Mouse (Mus musculus) hematopoietic stem cell, adult 5-6 weeks (primary cell): ENCODE results near the gene Bloc1s4. TPM values are rescaled to one million over a fixed set of nuclear protein-coding genes. Genes with fewer than 3 reads are reported as not detected.

ENCODE experiments used
- ATAC-seq, 2 experiments: fragments of 125-278 bp in 1 of 2; replicated peaks in 1 of 2; 2 replicates each; pipeline ENCODE4 v1.8.0; 2016 to 2017; ENCODE audit warnings: inconsistent platforms in 2 of 2, mild to moderate bottlenecking in 2 of 2, moderate number of reproducible peaks in 2 of 2, low read depth in 1 of 2, moderate TSS enrichment in 1 of 2; ENCODE audit not compliant: low FRiP score in 2 of 2, poor library complexity in 2 of 2, severe bottlenecking in 2 of 2, insufficient read depth in 1 of 2, low TSS enrichment in 1 of 2
- total RNA-seq: library from RNA; stranded (forward); fragments of 172-1452, 232-1000 nt; gene quantifications from 2 replicates; pipeline ENCODE4 v1.2.3, GENCODE M21; 2017

Gene Bloc1s4
- 13.2 and 14.3 TPM in 2 replicates for total RNA-seq

GRCm38 (mm10) chr5:36748536-36749061, at the start of gene Bloc1s4:
Gene Bloc1s4, minus strand, starts transcription at chr5:36748650.
- ATAC-seq, result peak; percentile 89 to 91

DNA sequence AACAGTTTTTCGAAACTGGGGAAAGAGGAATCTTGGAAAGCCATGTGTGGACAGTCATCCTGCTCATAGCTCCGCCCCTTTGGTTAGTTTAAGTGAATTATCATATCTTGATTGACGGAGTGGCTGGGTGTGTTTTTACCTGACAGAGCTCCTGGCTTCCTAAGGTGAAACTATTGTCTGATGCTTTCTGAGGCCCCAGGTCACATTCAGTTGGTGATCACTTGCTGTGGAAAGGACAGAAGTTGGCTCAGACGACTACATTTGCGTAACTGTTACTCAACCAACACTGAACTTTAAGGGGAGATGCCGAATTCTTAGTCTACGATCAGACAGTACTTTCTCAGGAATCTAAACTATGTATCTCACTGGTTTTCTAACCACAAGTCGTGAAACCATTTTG, 48.8 kb upstream of the Bloc1s4 start:
- ATAC-seq, result no peak

DNA sequence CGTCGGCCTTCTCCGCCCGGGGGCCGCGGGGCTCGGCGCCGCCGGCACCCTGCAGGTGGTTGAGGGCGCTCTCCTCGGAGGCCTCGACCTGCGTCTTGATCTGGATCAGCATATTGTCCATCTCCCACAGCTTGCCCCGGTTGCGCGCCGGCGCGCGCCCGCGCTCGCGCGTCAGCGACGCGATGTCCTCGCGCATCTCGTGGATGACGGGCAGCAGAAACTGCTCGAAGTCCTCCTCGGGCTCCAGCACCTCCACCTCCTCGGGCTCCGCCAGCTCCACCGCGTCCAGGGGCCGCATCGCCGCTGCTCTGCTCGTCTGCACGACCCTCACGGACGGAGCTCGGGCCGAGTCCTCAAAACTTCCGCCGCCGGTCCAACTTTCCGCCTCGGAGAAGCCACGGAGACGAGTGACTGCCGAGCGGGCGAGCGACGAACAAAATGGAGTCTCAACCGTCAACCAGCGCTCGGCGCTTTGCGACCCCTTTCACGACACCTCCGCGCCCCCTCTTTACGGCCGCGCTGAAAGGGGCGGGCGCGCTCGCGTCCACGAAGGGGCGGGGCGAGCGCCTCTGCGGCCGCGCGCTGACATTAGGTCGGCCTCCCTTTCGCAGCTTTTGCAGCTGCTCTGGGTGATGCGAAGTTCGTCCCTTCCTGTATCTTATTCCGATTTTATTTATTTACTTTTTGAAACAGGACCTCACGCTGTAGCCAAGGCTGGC, 48.0 kb upstream of the Bloc1s4 start, which contains the start of gene Mrfap1:
Gene Mrfap1 (minus strand): TSS at position 477 of the 719 bp plus-strand sequence.
- ATAC-seq, result peak; percentile 70 to 78

DNA sequence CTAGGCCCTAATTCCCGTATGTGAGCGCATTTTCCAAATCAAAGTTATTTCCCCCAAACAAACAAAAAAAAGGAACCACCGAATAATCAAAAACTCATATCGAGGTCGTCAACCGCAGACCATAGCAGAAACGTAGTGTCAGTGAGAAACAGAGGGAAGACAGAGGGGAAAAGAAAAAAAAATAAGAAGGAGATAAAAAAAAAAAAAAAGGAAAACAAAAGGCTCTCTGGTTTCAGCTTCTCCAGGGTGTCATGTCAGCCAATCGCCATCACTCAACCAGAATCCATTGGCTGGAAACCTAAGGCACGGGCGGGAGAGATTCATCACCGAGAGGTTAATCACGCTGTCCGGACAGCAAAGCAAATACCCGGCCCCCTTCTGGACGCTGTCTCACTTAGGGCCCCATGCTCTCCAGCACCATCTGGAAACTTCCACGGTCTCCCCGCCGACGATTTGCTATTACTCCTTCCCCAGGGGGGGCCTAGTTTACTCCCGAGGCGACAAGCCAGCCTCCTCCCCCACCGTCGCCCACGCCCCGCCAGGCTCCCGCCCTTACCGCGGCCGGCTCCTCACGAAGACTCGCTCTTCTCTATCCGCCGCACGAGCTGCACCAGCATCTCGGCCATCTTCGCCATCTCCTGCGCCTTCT, 47.3 kb upstream of the Bloc1s4 start:
- peak; percentile 18 to 35; a peak in 2 of 4 replicates for ATAC-seq

GRCm38 (mm10) chr5:36791861-36792260, 43.4 kb upstream of the Bloc1s4 start:
- ATAC-seq, result peak in 1 of 2 experiments; percentile 16; a peak in 1 of 4 replicates

GRCm38 (mm10) chr5:36786052-36786451, 37.6 kb upstream of the Bloc1s4 start:
- ATAC-seq, result no peak

GRCm38 (mm10) chr5:36779512-36779911, 31.1 kb upstream of the Bloc1s4 start:
- no peak for ATAC-seq

DNA sequence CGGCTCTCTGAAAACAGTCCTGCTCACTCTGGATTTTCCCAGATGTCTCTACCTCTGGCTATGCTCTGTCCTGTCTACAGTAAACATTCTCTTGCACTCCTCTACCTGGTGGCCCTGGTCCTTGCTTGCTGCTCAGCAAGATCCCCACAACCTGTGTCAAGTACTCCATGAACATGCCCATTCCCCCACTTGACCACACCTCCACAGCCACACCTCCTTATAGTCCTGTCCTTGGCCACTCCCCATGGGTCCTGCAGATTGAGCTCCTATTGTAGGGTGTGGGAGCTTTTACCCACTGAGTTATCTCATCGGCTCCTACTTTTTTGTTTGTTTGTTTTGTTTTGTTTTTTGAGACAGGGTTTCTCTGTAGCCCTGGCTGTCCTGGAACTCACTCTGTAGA, 30.5 kb upstream of the Bloc1s4 start:
- ATAC-seq, result no peak

DNA sequence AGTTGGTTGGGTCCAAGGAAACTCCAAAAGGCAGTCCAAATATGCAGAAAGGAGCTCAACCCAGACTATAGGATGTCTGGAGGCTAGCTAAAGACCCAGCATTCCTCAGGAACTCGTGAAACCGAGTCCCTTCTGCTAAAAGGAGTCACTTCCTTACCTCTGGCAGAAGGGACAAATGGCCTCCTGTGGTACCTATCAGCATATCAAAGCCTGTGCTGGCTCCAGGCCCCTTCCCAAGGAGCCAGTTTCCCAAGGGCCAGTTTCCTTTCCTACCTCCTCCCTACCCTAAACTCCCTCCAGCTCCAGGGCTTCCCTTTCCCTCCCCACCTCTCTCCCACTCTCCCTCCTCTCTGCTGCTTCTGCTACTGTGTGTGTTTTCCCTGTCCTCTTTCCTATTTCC, 28.7 kb upstream of the Bloc1s4 start:
- no peak for ATAC-seq

- no peak for ATAC-seq
Measured at GRCm38 (mm10) chr5:36776021-36776575, 27.6 kb upstream of the Bloc1s4 start.

DNA sequence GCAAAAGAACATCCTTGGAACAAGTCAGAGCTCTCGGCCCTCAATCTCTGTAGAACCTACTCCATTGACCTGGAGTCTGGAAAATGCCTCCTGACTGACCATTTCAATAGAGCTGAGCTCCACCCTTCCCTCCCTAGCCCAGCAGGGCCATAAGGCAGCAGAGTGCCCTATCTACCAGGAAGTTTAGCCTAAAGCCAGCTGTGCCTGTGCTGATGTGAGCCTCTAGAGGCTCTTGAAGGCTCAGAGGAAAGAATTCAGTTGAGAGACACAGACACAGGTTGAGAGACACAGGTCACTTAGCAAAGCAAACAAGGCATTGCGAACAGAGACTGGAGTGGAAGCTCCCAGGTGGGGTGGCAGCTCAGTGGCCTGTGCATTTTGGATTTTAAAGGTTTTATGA, 26.9 kb upstream of the Bloc1s4 start:
- no peak for ATAC-seq

GRCm38 (mm10) chr5:36772586-36772985, 24.1 kb upstream of the Bloc1s4 start:
- ATAC-seq, result no peak

- no peak; a peak in 1 of 4 replicates for ATAC-seq
Measured at GRCm38 (mm10) chr5:36769603-36770002, 21.2 kb upstream of the Bloc1s4 start.

GRCm38 (mm10) chr5:36766958-36767703, 18.7 kb upstream of the Bloc1s4 start:
- peak; percentile 61 to 83; a peak in 2 of 4 replicates for ATAC-seq

GRCm38 (mm10) chr5:36759848-36760247, 11.4 kb upstream of the Bloc1s4 start:
- no peak for ATAC-seq

GRCm38 (mm10) chr5:36757033-36757432, 8.6 kb upstream of the Bloc1s4 start:
- peak in 1 of 2 experiments; percentile 29; a peak in 2 of 4 replicates for ATAC-seq
